Mouse (Mus musculus): ENCODE data around the gene Enah. TPM values are rescaled to one million over a fixed set of nuclear protein-coding genes. Genes with fewer than 3 reads are reported as not detected.

The Enah gene
- total and polyA plus RNA-seq, 3 experiments: 0.45 to 0.69 TPM; not detected in 1

DNA sequence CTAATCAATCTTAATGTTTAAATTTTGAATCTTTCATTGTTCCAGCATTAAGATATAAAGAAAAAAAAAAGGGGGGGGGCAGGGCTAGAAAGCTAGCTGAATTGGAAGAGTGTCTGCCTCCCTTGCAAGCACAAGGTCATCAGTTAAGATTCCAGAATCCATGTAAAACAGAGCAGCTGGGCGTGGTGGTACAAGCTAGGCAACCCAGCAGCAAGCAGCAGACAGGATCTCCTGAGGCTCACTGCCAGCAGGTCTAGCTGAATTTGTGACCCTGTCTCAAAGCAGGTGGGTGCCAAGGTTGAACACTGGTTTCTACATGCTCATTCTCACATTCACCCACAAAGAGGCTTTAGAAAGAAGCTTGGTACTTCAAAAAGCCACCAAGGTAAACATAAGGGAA lies 118.9 kb downstream of the Enah start:
- Histone ChIP-seq H3K27me3 (ENCODE audit: control insufficient read depth in 1 of 2, insufficient read depth in 2 of 2, low read length in 2 of 2) (peaks cover 16 to 21% of the 10 kb centered on the region in 2 experiments), H3K9ac (ENCODE audit: control insufficient read depth, low read depth, low read length, poor library complexity, severe bottlenecking) (no peak overlapping the region), H3K36me3 (ENCODE audit: control insufficient read depth in 1 of 2, insufficient read depth in 2 of 2, low read length in 2 of 2) (no peaks in the 10 kb centered on the region), H3K27ac (ENCODE audit: control insufficient read depth, low read depth, low read length) (no peak overlapping the region), H3K4me1 (ENCODE audit: control insufficient read depth in 1 of 2, insufficient read depth in 2 of 2, low read length in 2 of 2) (no peaks in the 10 kb centered on the region), H3K4me3 (ENCODE audit: control insufficient read depth in 1 of 2, insufficient read depth in 1 of 2, low read depth in 2 of 2, low read length in 2 of 2) (no peak overlapping the region), H3K79me2 (ENCODE audit: control insufficient read depth, insufficient read depth, low read length, poor library complexity) (no peaks in the 10 kb centered on the region), H3K9me3 (replicated peaks; ENCODE audit: insufficient read depth, low read length) (no peaks in the 10 kb centered on the region)
- TF ChIP-seq TCF12 (IDR thresholded peaks at IDR 0.05; ENCODE audit: low read depth, low read length) (no peak), POLR2AphosphoS5 (IDR thresholded peaks at IDR 0.05; ENCODE audit: borderline replicate concordance, low read depth, low read length) (no peak), SMC3 (IDR thresholded peaks at IDR 0.05; ENCODE audit: low read depth, low read length) (no peak), RAD21 (IDR thresholded peaks at IDR 0.05; ENCODE audit: low read depth, low read length) (no peak), KAT2A (conservative IDR thresholded peaks at IDR 0.05; ENCODE audit: low read depth, low read length) (no peak), ETS1 (IDR thresholded peaks at IDR 0.05; ENCODE audit: low read depth, low read length) (no peak), TBP (IDR thresholded peaks at IDR 0.05; ENCODE audit: low read depth, low read length) (no peak), MAX (IDR thresholded peaks at IDR 0.05; ENCODE audit: low read length) (no peak), CTCF (IDR thresholded peaks at IDR 0.05 in 2 of 3, conservative IDR thresholded peaks at IDR 0.05 in 1 of 3; ENCODE audit: control insufficient read depth in 1 of 3, insufficient read depth in 1 of 3, low read depth in 2 of 3, low read length in 3 of 3, poor library complexity in 1 of 3, severe bottlenecking in 1 of 3) (no peak), RCOR1 (IDR thresholded peaks at IDR 0.05; ENCODE audit: low read depth, low read length) (no peak)
- DNase-seq (ENCODE audit: low read depth, low spot score): no peak

DNA sequence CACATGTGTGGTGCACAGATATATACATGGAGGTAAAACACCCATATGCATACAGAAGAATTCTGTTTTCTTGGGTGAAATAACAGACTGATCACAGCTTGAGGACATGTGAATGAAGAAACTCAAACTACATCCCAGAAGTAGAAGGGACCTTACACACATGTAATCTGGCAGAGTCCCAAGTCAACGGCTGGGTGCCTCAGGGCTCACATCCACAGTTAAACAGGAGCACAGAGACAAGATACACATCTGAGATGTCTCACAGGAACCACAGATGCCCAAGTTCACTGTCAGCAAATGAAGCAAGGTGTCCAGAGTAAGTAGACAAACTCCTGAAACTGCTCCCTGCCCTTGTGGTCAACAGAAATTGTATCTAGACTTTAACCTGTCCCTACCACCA lies 120.8 kb downstream of the Enah start:
- Histone ChIP-seq H3K4me1 (ENCODE audit: control insufficient read depth in 1 of 2, insufficient read depth in 2 of 2, low read length in 2 of 2) (no peaks in the 10 kb centered on the region), H3K79me2 (ENCODE audit: control insufficient read depth, insufficient read depth, low read length, poor library complexity) (no peaks in the 10 kb centered on the region), H3K27me3 (ENCODE audit: control insufficient read depth in 1 of 2, insufficient read depth in 2 of 2, low read length in 2 of 2) (peaks cover 15% of the 10 kb centered on the region in 2 experiments), H3K9ac (ENCODE audit: control insufficient read depth, low read depth, low read length, poor library complexity, severe bottlenecking) (no peak overlapping the region), H3K36me3 (ENCODE audit: control insufficient read depth in 1 of 2, insufficient read depth in 2 of 2, low read length in 2 of 2) (no peaks in the 10 kb centered on the region), H3K9me3 (replicated peaks; ENCODE audit: insufficient read depth, low read length) (no peaks in the 10 kb centered on the region), H3K27ac (ENCODE audit: control insufficient read depth, low read depth, low read length) (no peak overlapping the region), H3K4me3 (ENCODE audit: control insufficient read depth in 1 of 2, insufficient read depth in 1 of 2, low read depth in 2 of 2, low read length in 2 of 2) (no peak overlapping the region)
- TF ChIP-seq ETS1 (IDR thresholded peaks at IDR 0.05; ENCODE audit: low read depth, low read length) (no peak), ZMIZ1 (IDR thresholded peaks at IDR 0.05; ENCODE audit: low read depth, low read length) (no peak), POLR2AphosphoS5 (IDR thresholded peaks at IDR 0.05; ENCODE audit: borderline replicate concordance, low read depth, low read length) (no peak), TCF12 (IDR thresholded peaks at IDR 0.05; ENCODE audit: low read depth, low read length) (no peak), KAT2A (conservative IDR thresholded peaks at IDR 0.05; ENCODE audit: low read depth, low read length) (no peak), ZNF384 (IDR thresholded peaks at IDR 0.05; ENCODE audit: low read depth, low read length) (no peak), GATA1 (IDR thresholded peaks at IDR 0.05; ENCODE audit: low read depth, low read length) (no peak), TAL1 (IDR thresholded peaks at IDR 0.05; ENCODE audit: low read length) (no peak), POLR2AphosphoS2 (IDR thresholded peaks at IDR 0.05; ENCODE audit: low read length) (no peak), JUND (IDR thresholded peaks at IDR 0.05; ENCODE audit: low read depth, low read length) (no peak), ZC3H11A (IDR thresholded peaks at IDR 0.05; ENCODE audit: low read depth, low read length) (no peak), RCOR1 (IDR thresholded peaks at IDR 0.05; ENCODE audit: low read depth, low read length) (no peak), CHD2 (IDR thresholded peaks at IDR 0.05; ENCODE audit: low read length) (no peak), EP300 (IDR thresholded peaks at IDR 0.05; ENCODE audit: low read depth in 1 of 2, low read length in 2 of 2) (no peak)
- no peak for DNase-seq (ENCODE audit: low read depth, low spot score)

Data from MEL (cell line).